Mouse (Mus musculus) liver, embryonic 16.5 days (tissue): ENCODE measurements around the gene Tnfsf14. TPM values are rescaled to one million over a fixed set of nuclear protein-coding genes. Genes with fewer than 3 reads are reported as not detected.

ENCODE experiments used
- ATAC-seq: fragments of 200-750 bp; cut with Nextera tagmentation; 2 replicates; pipeline ENCODE4 v1.8.0; 2017; ENCODE audit warnings: low read depth, mild to moderate bottlenecking, moderate number of reproducible peaks, moderate library complexity
- H3K27ac ChIP-seq: fragments of 300-500 bp; sonication (generic); 2 replicates; pipeline ENCODE4 v1.5.1; 2014; ENCODE audit warnings: mild to moderate bottlenecking, low read length
- H3K27me3 ChIP-seq: fragments of 300-500 bp; sonication (generic); 2 replicates; pipeline ENCODE4 v1.6.1; 2014; ENCODE audit warnings: low read depth, low read length, mixed read lengths; ENCODE audit not compliant: control insufficient read depth, insufficient read depth
- H3K36me3 ChIP-seq: fragments of 300-500 bp; sonication (generic); 2 replicates; pipeline ENCODE4 v1.6.1; 2014; ENCODE audit warnings: mild to moderate bottlenecking; ENCODE audit not compliant: control insufficient read depth, insufficient read depth
- H3K4me1 ChIP-seq: fragments of 300-500 bp; sonication (generic); 2 replicates; pipeline ENCODE4 v1.6.1; 2014; ENCODE audit warnings: low read depth, low read length, mixed read lengths; ENCODE audit not compliant: control insufficient read depth
- H3K4me2 ChIP-seq: fragments of 300-500 bp; sonication (generic); 2 replicates; pipeline ENCODE4 v1.6.1; 2014; ENCODE audit warnings: low read depth, low read length, mixed read lengths
- H3K4me3 ChIP-seq: fragments of 300-500 bp; sonication (generic); 2 replicates; pipeline ENCODE4 v1.5.1; 2014; ENCODE audit warnings: low read depth, mild to moderate bottlenecking, low read length
- H3K9ac ChIP-seq: fragments of 300-500 bp; sonication (generic); 2 replicates; pipeline ENCODE4 v1.6.1; 2014; ENCODE audit warnings: low read depth, low read length
- H3K9me3 ChIP-seq: fragments of 300-500 bp; sonication (generic); replicated peaks from 2 replicates; pipeline ENCODE4 v1.6.1; 2016; ENCODE audit warnings: low read length; ENCODE audit not compliant: control insufficient read depth
- WGBS: fragments of 180-500 bp; shearing (Covaris S2); extraction: QIAGEN DNeasy Blood & Tissue Kit; methylation state at CpG from one replicate; pipeline ENCODE4 v1.1.7; 2014; ENCODE audit not compliant: insufficient replicate concordance; 5-methylcytosine and 5-hydroxymethylcytosine counted together
- polyA plus RNA-seq: library from polyadenylated mRNA; unstranded; fragments of >200 nt; fragmentation: Nextera tagmentation; extraction: Ambion mirVana; gene quantifications from 2 replicates; pipeline ENCODE4 v1.2.1, GENCODE M21; 2015

Tnfsf14 gene
- polyA plus RNA-seq, 1 experiment from 2014 or later = 1.4 TPM

GRCm38 (mm10) chr17:57229851-57230727, 36.1 kb upstream of the Tnfsf14 start:
- no peaks in the 10 kb centered on the region for H3K9me3 ChIP-seq
- WGBS = 45% methylated on average over 15 of the region's 15 CpGs
- ATAC-seq = no peak

GRCm38 (mm10) chr17:57228873-57229272, 34.9 kb upstream of the Tnfsf14 start:
- Histone ChIP-seq H3K9ac (no peak overlapping the region), H3K36me3 (no peaks in the 10 kb centered on the region), H3K27me3 (no peaks in the 10 kb centered on the region), H3K4me1 (peaks cover 20% of the 10 kb centered on the region), H3K9me3 (no peaks in the 10 kb centered on the region), H3K4me2 (no peak overlapping the region), H3K4me3 (no peak overlapping the region), H3K27ac (peak overlapping the region; percentile 68; the same call in 1 of the 2 replicates)
- ATAC-seq = no peak
- 47% methylated on average over 3 of the region's 3 CpGs for WGBS

More at GRCm38 (mm10) chr17:57229851-57230727, 36.1 kb upstream of the Tnfsf14 start:
- H3K4me2 ChIP-seq = peak overlapping the region; percentile 30; the same call in 1 of the 2 replicates
- no peak overlapping the region for H3K4me3 ChIP-seq
- no peak overlapping the region for H3K9ac ChIP-seq
- H3K27ac ChIP-seq = peak overlapping the region; percentile 65
- H3K27me3 ChIP-seq = no peaks in the 10 kb centered on the region
- H3K36me3 ChIP-seq = no peaks in the 10 kb centered on the region
- H3K4me1 ChIP-seq = peaks cover 20% of the 10 kb centered on the region

GRCm38 (mm10) chr17:57228014-57228413, 34.0 kb upstream of the Tnfsf14 start, which contains the start of gene C3:
C3 (minus strand) TSS chr17:57228136.
- Histone ChIP-seq H3K4me3 (peak within 1 kb of the TSS; percentile 55), H3K4me2 (peak within 1 kb of the TSS; percentile 57)

DNA sequence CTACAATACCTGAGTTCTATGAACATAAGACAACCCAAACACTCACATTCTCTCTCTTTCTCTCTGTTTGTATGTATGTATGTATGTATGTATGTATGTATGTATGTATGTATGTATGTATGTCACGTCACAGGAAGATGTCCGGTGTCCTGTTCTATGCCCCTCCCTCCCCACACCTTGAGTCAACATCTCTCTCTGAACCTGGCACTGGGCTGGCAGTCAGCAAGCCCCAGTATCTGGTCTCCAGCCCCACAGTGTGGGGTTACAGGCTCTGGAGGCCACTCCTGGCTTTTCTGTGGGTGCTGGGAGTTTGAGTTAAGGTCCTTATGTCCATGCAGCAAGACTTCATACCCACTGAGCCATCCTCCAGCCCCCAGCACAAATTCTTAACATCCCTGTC, 33.5 kb upstream of the Tnfsf14 start:
- WGBS = 57% methylated on average over 2 of the region's 2 CpGs
- ATAC-seq = no peak
- H3K27ac ChIP-seq = peak overlapping the region; percentile 47; the same call in 1 of the 2 replicates
- peak overlapping the region; percentile 55 for H3K4me3 ChIP-seq
- peak overlapping the region; percentile 57 for H3K4me2 ChIP-seq
- H3K9me3 ChIP-seq = no peaks in the 10 kb centered on the region
- peaks cover 20% of the 10 kb centered on the region for H3K4me1 ChIP-seq
- no peaks in the 10 kb centered on the region for H3K27me3 ChIP-seq
- H3K36me3 ChIP-seq = no peaks in the 10 kb centered on the region
- H3K9ac ChIP-seq = peak overlapping the region; percentile 46; the same call in 1 of the 2 replicates

More at GRCm38 (mm10) chr17:57228014-57228413, 34.0 kb upstream of the Tnfsf14 start, which contains the start of gene C3:
- H3K9me3 ChIP-seq = no peaks in the 10 kb centered on the region
- peak within 1 kb of the TSS; percentile 46 for H3K9ac ChIP-seq
- peaks cover 20% of the 10 kb centered on the region for H3K4me1 ChIP-seq
- WGBS = 39% methylated on average over 3 of the region's 3 CpGs
- peak within 1 kb of the TSS; percentile 68 for H3K27ac ChIP-seq
- no peaks in the 10 kb centered on the region for H3K36me3 ChIP-seq
- peak; percentile 72 for ATAC-seq
- H3K27me3 ChIP-seq = no peaks in the 10 kb centered on the region

GRCm38 (mm10) chr17:57223313-57223712, 29.3 kb upstream of the Tnfsf14 start:
- H3K9ac ChIP-seq = no peak overlapping the region
- no peaks in the 10 kb centered on the region; the same call in none of the 2 replicates for H3K4me1 ChIP-seq
- peaks cover 3% of the 10 kb centered on the region for H3K36me3 ChIP-seq
- WGBS = 37% methylated on average over 9 of the region's 9 CpGs
- H3K4me2 ChIP-seq = no peak overlapping the region
- no peaks in the 10 kb centered on the region for H3K9me3 ChIP-seq
- no peak overlapping the region for H3K4me3 ChIP-seq
- no peak for ATAC-seq
- no peaks in the 10 kb centered on the region for H3K27me3 ChIP-seq
- no peak overlapping the region for H3K27ac ChIP-seq

- no peak overlapping the region for H3K4me3 ChIP-seq
- no peaks in the 10 kb centered on the region for H3K9me3 ChIP-seq
- no peaks in the 10 kb centered on the region for H3K27me3 ChIP-seq
- H3K9ac ChIP-seq = no peak overlapping the region
- H3K4me2 ChIP-seq = no peak overlapping the region
- WGBS = 52% methylated on average over 4 of the region's 4 CpGs
- H3K27ac ChIP-seq = no peak overlapping the region
- H3K4me1 ChIP-seq = no peaks in the 10 kb centered on the region; the same call in none of the 2 replicates
- no peak for ATAC-seq
- H3K36me3 ChIP-seq = peaks cover 3% of the 10 kb centered on the region
Observed at GRCm38 (mm10) chr17:57221911-57222310, 27.9 kb upstream of the Tnfsf14 start.

GRCm38 (mm10) chr17:57219884-57220207, 25.9 kb upstream of the Tnfsf14 start:
- H3K9ac ChIP-seq = no peak overlapping the region
- H3K27ac ChIP-seq = no peak overlapping the region
- H3K36me3 ChIP-seq = peaks cover 3% of the 10 kb centered on the region
- ATAC-seq = no peak
- H3K27me3 ChIP-seq = no peaks in the 10 kb centered on the region
- 16% methylated on average over 3 of the region's 3 CpGs for WGBS
- no peaks in the 10 kb centered on the region for H3K9me3 ChIP-seq
- no peak overlapping the region for H3K4me3 ChIP-seq
- H3K4me1 ChIP-seq = no peaks in the 10 kb centered on the region; the same call in none of the 2 replicates
- no peak overlapping the region for H3K4me2 ChIP-seq

DNA sequence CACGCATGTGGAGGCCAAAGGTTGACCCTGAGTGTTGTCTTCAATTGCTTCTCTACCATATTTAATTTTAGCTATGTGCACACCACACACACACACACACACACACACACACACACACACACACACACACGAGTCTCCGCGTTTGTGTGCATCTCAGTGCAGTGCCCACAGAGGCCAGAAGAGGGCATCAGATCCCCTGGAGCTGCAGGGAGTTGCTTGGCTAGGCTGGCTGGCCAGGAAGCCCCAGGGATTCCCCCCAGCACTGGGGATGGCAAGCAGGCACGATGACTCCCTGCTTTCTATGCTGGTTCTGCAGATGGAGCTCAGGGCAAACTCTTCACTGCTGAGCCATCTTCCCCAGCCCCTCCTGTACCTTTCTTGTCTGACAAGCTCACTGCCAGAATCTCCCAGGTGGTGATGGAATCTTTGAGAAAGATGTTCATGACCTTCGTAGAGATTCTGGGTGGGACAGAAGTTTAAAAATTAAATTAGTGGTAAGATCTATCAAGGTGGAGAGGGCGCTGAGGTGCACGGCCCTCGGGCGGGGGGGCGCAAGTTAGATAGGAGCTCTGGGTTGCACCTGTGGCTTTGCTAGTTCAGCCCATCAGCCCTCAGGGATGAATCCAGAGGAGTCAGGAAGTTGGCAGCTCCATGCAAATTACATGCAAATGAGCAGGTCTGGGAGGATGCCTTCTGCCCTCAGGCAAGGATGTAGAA, 25.3 kb upstream of the Tnfsf14 start:
- Histone ChIP-seq H3K36me3 (peaks cover 3% of the 10 kb centered on the region), H3K4me3 (no peak overlapping the region), H3K27ac (no peak overlapping the region), H3K27me3 (no peaks in the 10 kb centered on the region), H3K4me2 (no peak overlapping the region), H3K4me1 (no peaks in the 10 kb centered on the region; the same call in none of the 2 replicates), H3K9me3 (no peaks in the 10 kb centered on the region), H3K9ac (no peak overlapping the region)
- ATAC-seq = peak; percentile 18; the same call in 1 of the 2 replicates
- WGBS = 15% methylated on average over 11 of the region's 11 CpGs
